Mouse (Mus musculus) CH12.LX (cell line): ENCODE measurements around the gene Elane. TPM values are rescaled to one million over a fixed set of nuclear protein-coding genes. Genes with fewer than 3 reads are reported as not detected.
A peak's percentile ranks its signal among the peaks of the same experiment; 100 is the strongest.

Source experiments
- DNase-seq: peaks from one replicate; pipeline ENCODE4 v3.0.0-alpha.2; 2013; ENCODE audit errors: extremely low read depth
- H3K27ac ChIP-seq: 2 replicates; pipeline ENCODE4 v1.5.1; 2012; ENCODE audit warnings: low read depth, mild to moderate bottlenecking, control low read depth, moderate library complexity; ENCODE audit not compliant: insufficient read depth
- H3K27me3 ChIP-seq: replicated peaks from 2 replicates; pipeline ENCODE3; 2012; ENCODE audit warnings: inconsistent platforms
- H3K36me3 ChIP-seq, 2 experiments: replicated peaks in 1 of 2; 2 replicates each; pipeline versions ENCODE3 to v1.6.1; 2012; ENCODE audit warnings: inconsistent platforms in 1 of 2, low read length in 1 of 2, mild to moderate bottlenecking in 1 of 2, mixed read lengths in 1 of 2, moderate library complexity in 1 of 2; ENCODE audit not compliant: control insufficient read depth in 1 of 2, insufficient read depth in 1 of 2
- H3K4me1 ChIP-seq, 2 experiments: 2 replicates each; pipeline ENCODE4 v1.6.1; 2012; ENCODE audit warnings: inconsistent platforms in 1 of 2, moderate library complexity in 1 of 2; ENCODE audit not compliant: insufficient read depth in 2 of 2, control insufficient read depth in 1 of 2
- H3K4me2 ChIP-seq: 2 replicates; pipeline ENCODE4 v1.6.1; 2012; ENCODE audit warnings: low read depth, mild to moderate bottlenecking, control low read depth; ENCODE audit not compliant: poor library complexity, insufficient read depth, severe bottlenecking
- H3K4me3 ChIP-seq, 3 experiments: fragments of 150-350 bp in 1 of 3; sonication (generic) in 1 of 3; replicated peaks in 1 of 3; 2 replicates each; pipeline versions ENCODE3 to v1.5.1; 2011 to 2012; ENCODE audit warnings: low read depth in 2 of 3, low read length in 2 of 3, mild to moderate bottlenecking in 2 of 3, moderate library complexity in 2 of 3, control low read depth in 1 of 3, improper control_type of control experiment in 1 of 3, inconsistent platforms in 1 of 3, mixed read lengths in 1 of 3; ENCODE audit not compliant: poor library complexity in 1 of 3
- H3K79me2 ChIP-seq: replicated peaks from 2 replicates; pipeline ENCODE4 v1.6.1; 2012; ENCODE audit warnings: mild to moderate bottlenecking, moderate library complexity; ENCODE audit not compliant: control insufficient read depth, poor library complexity, insufficient read depth, severe bottlenecking; ENCODE audit errors: extremely low read depth
- H3K9ac ChIP-seq: 2 replicates; pipeline ENCODE4 v1.6.1; 2012; ENCODE audit warnings: low read depth, mild to moderate bottlenecking, control low read depth, moderate library complexity; ENCODE audit not compliant: insufficient read depth
- H3K9me3 ChIP-seq: replicated peaks from 2 replicates; pipeline ENCODE3; 2012; ENCODE audit warnings: low read length, inconsistent platforms, mixed read lengths
- CHD1 ChIP-seq: IDR thresholded peaks from 2 replicates; pipeline ENCODE4 v1.6.1; 2012; ENCODE audit warnings: low read depth, low read length, improper control_type of control experiment, inconsistent platforms
- ELF1 ChIP-seq: IDR thresholded peaks from 2 replicates; pipeline ENCODE4 v1.6.1; 2014; ENCODE audit warnings: low read depth, mild to moderate bottlenecking, inconsistent platforms, low read length, improper control_type of control experiment
- ETS1 ChIP-seq: conservative IDR thresholded peaks from 2 replicates; pipeline ENCODE4 v1.6.1; 2012; ENCODE audit warnings: low read depth, mild to moderate bottlenecking, inconsistent platforms, low read length, improper control_type of control experiment, moderate library complexity
- HCFC1 ChIP-seq: IDR thresholded peaks from 2 replicates; pipeline ENCODE4 v1.6.1; 2012; ENCODE audit warnings: low read depth, mild to moderate bottlenecking, inconsistent platforms, low read length, improper control_type of control experiment
- POLR2AphosphoS2 ChIP-seq: IDR thresholded peaks from 2 replicates; pipeline ENCODE4 v1.6.1; 2011; ENCODE audit warnings: low read depth, low read length, improper control_type of control experiment
- RCOR1 ChIP-seq: conservative IDR thresholded peaks from 2 replicates; pipeline ENCODE4 v1.6.1; 2012; ENCODE audit warnings: low read depth, mild to moderate bottlenecking, inconsistent platforms, low read length, improper control_type of control experiment
- SIN3A ChIP-seq: IDR thresholded peaks from 2 replicates; pipeline ENCODE4 v1.6.1; 2012; ENCODE audit warnings: low read length, improper control_type of control experiment, inconsistent platforms
- TBP ChIP-seq: conservative IDR thresholded peaks from 2 replicates; pipeline ENCODE4 v1.6.1; 2011; ENCODE audit warnings: low read depth, low read length, improper control_type of control experiment
- TCF12 ChIP-seq: IDR thresholded peaks from 2 replicates; pipeline ENCODE4 v1.6.1; 2014; ENCODE audit warnings: low read depth, mild to moderate bottlenecking, inconsistent platforms, low read length, improper control_type of control experiment
- UBTF ChIP-seq: IDR thresholded peaks from 2 replicates; pipeline ENCODE4 v1.6.1; 2012; ENCODE audit warnings: low read depth, mild to moderate bottlenecking, inconsistent platforms, low read length, improper control_type of control experiment, moderate library complexity
- USF2 ChIP-seq: conservative IDR thresholded peaks from 2 replicates; pipeline ENCODE4 v1.6.1; 2011; ENCODE audit warnings: low read depth, low read length, improper control_type of control experiment
- ZMIZ1 ChIP-seq: IDR thresholded peaks from 2 replicates; pipeline ENCODE4 v1.6.1; 2012; ENCODE audit warnings: low read depth, mild to moderate bottlenecking, inconsistent platforms, low read length, improper control_type of control experiment
- ZNF384 ChIP-seq: IDR thresholded peaks from 2 replicates; pipeline ENCODE4 v1.6.1; 2012; ENCODE audit warnings: low read depth, low read length, improper control_type of control experiment, inconsistent platforms
- dilution Hi-C: fragments of 300-500 bp; cut with MboI; formaldehyde crosslinking; loops from 2 replicates; pipeline ENCODE4 v1.14.3; 2020; ENCODE audit warnings: low sequenced_read_pairs; ENCODE audit not compliant: extremely low pct_unique_long_range_greater_than_20kb, extremely low pct_ligation_motif_present
- in situ Hi-C: fragments of 300-500 bp; cut with MboI; formaldehyde crosslinking; loops from 3 replicates; pipeline ENCODE4 v1.14.3; 2019; ENCODE audit warnings: low sequenced_read_pairs, low pct_ligation_motif_present, low pct_unique_long_range_greater_than_20kb, mixed read lengths
- polyA plus RNA-seq: library from polyadenylated mRNA; unstranded; fragments of >175 nt; gene quantifications from 2 replicates; pipeline ENCODE4 v1.2.1, GENCODE M21; 2012; ENCODE audit warnings: low read depth; ENCODE audit not compliant: insufficient read length
- total RNA-seq, 2 experiments: library from RNA; depleted of rRNA; stranded (reverse); fragments of 300-350 nt in 1 of 2; fragments of >200 nt in 1 of 2; gene quantifications; 2 replicates each; pipeline ENCODE4 v1.2.3; 2012 to 2014

Gene Elane
- total and polyA plus RNA-seq, 3 experiments = not detected

DNA sequence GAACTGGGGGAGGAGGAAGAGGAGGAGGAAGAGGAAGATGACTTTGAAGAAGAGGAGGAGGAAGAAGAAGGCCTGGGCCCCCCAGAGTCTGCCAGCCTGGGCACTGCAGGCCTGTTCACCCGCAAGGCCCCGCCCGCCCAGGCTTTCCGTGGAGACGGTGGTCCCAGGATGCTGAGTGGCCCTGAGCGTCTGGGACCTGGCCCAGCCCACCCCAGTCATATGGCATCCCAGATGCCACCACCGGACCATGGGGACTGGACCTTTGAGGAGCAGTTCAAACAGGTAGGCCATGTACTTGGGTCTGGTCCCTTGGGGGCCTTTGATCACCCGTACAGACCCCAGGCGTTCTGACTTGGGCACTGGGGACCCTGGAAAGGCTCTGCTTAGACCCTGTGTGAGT is 45.8 kb downstream of the Elane start:
- dilution Hi-C loops = no loop called here
- DNase-seq = no peak
- H3K9ac ChIP-seq = peak overlapping the region; percentile 98
- peaks cover 55 to 71% of the 10 kb centered on the region in 2 experiments for H3K36me3 ChIP-seq
- no peaks in the 10 kb centered on the region for H3K27me3 ChIP-seq
- no peaks in the 10 kb centered on the region for H3K9me3 ChIP-seq
- in situ Hi-C loops = no loop called here
- H3K27ac ChIP-seq = peak overlapping the region; percentile 76
- H3K4me3 ChIP-seq = peak overlapping the region; percentile 72 to 96 (median 91)
- peaks cover 99% of the 10 kb centered on the region for H3K79me2 ChIP-seq
- peak overlapping the region; percentile 78 for H3K4me2 ChIP-seq
- peaks cover 40 to 75% of the 10 kb centered on the region in 2 experiments for H3K4me1 ChIP-seq
- TF ChIP-seq POLR2AphosphoS2 (peak; percentile 34; the same call in 1 of the 2 replicates), ZMIZ1 (no peak), TBP (no peak), CHD1 (no peak), ZNF384 (no peak), ETS1 (no peak), ELF1 (0 out of 2 replicates have a peak, but pooled peaks have one; percentile 6), SIN3A (0 out of 2 replicates have a peak, but pooled peaks have one; percentile 8)

DNA sequence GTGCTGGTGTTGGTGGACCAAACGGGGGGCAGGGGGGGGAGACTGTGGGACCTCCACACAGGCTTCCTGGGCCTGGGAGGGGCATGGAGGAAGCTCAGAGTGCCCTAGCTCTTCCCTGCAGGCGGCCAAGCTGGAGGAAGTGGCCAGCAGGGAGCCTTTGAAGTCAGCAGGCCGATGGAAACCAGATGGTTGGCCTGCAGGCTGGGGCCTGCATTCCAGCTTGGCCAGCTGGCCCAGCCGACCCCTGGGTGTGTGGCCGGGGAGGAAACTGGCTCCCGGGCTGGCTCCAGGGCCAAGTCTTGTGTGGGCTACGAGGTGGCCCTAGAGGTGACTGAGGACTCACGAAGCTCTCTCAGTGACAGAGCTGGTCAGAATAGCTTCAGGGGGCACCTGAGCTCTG is 46.7 kb downstream of the Elane start:
- Histone ChIP-seq H3K27me3 (no peaks in the 10 kb centered on the region), H3K79me2 (peaks cover 100% of the 10 kb centered on the region), H3K36me3 (peaks cover 63 to 80% of the 10 kb centered on the region in 2 experiments), H3K9ac (peak overlapping the region; percentile 22), H3K27ac (peak overlapping the region; percentile 76), H3K4me2 (peak overlapping the region; percentile 78), H3K4me1 (peaks cover 48 to 84% of the 10 kb centered on the region in 2 experiments), H3K4me3 (peak overlapping the region; percentile 72 to 96 (median 91)), H3K9me3 (no peaks in the 10 kb centered on the region)
- no peak for DNase-seq
- TF ChIP-seq ZMIZ1 (no peak), UBTF (peak; percentile 1; the same call in 1 of the 2 replicates), HCFC1 (no peak), RCOR1 (no peak), USF2 (no peak), SIN3A (0 out of 2 replicates have a peak, but pooled peaks have one; percentile 0), TCF12 (peak; percentile 63; the same call in 1 of the 2 replicates), ELF1 (no peak), CHD1 (no peak)
- in situ Hi-C loops (no loop called here), dilution Hi-C loops (no loop called here)

DNA sequence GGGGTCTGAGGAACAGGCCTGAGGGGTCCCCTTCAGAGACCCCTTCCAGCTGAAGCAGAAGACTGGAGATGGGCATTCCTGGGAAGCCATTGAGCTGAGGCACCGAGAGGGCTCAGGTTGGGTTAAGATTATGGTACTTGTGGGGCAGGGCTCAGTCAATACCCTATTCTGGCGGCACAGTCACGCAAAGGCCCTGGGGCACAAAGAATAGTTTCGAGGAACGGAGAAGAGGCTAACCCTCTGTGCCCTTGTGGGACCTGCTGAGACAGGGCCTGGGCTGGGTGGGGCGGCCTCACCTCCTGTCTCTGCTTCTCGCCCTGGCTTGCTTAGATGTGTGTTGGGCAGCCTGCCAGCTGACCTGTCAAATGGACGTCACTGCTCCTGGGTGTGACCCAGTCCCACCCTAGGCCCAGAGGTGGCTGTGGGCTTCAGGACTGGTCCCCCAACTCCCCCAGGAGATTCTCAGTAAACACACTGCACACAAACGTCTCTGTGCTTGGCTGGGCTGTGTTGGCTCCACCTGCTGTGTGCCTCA is 47.2 kb downstream of the Elane start:
- dilution Hi-C loops = no loop called here
- Histone ChIP-seq H3K79me2 (peaks cover 100% of the 10 kb centered on the region), H3K27me3 (no peaks in the 10 kb centered on the region), H3K9ac (peak overlapping the region; percentile 22), H3K27ac (peak overlapping the region; percentile 76), H3K4me2 (peak overlapping the region; percentile 78), H3K36me3 (peaks cover 68 to 85% of the 10 kb centered on the region in 2 experiments), H3K4me3 (peak overlapping the region; percentile 18 to 96 (median 72)), H3K9me3 (no peaks in the 10 kb centered on the region), H3K4me1 (peaks cover 53 to 89% of the 10 kb centered on the region in 2 experiments)
- in situ Hi-C loops = no loop called here
- TF ChIP-seq TBP (no peak), UBTF (0 out of 2 replicates have a peak, but pooled peaks have one; percentile 27), ETS1 (no peak)
- DNase-seq = no peak
